Mouse (Mus musculus): ENCODE data around the gene Scarf2.

DNA sequence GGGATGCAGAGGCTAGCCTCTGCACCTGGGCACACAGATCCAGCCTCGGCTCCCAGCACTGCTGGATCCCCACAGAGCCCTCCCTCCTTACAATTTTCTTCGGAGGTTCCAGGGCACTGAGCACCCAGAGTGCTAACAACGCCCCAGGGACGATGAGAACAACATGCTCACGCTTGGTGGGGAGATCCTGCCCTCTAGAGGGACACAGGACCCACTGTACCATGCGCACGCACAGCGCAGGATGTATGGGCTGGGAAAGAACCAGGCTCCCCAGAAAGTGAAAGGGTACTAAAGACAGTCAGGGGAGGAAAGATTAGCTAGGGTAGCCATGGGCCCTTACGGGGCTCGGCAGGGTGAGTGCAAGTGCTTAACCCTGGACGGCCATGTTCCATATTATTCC is 34.7 kb downstream of the Scarf2 start:
- TF ChIP-seq CTCF (IDR thresholded peaks at IDR 0.05; ENCODE audit: insufficient read depth, low read length) (no peak), POLR2A (IDR thresholded peaks at IDR 0.05; ENCODE audit: borderline replicate concordance, extremely low read depth, low read depth, low read length) (no peak)

All from lung, adult 2 months (tissue).